Mouse (Mus musculus) stomach, embryonic 14.5 days (tissue): ENCODE results near the gene Arid5b. TPM values are rescaled to one million over a fixed set of nuclear protein-coding genes. Genes with fewer than 3 reads are reported as not detected.

Source experiments
- ATAC-seq: fragments of 200-750 bp; cut with Nextera tagmentation; 2 replicates; pipeline ENCODE4 v1.8.0; 2017; ENCODE audit warnings: low read depth, moderate TSS enrichment; ENCODE audit not compliant: insufficient number of reproducible peaks, insufficient read depth, low FRiP score
- H3K27ac ChIP-seq: fragments of 300-500 bp; sonication (generic); 2 replicates; pipeline ENCODE4 v1.5.1; 2014; ENCODE audit warnings: mild to moderate bottlenecking, low read length, moderate library complexity, mixed read lengths
- H3K27me3 ChIP-seq: fragments of 300-500 bp; sonication (generic); 2 replicates; pipeline ENCODE4 v1.6.1; 2014; ENCODE audit warnings: low read length, control low read depth, mixed read lengths; ENCODE audit not compliant: control insufficient read depth, insufficient read depth
- H3K36me3 ChIP-seq: fragments of 300-500 bp; sonication (generic); 2 replicates; pipeline ENCODE4 v1.6.1; 2014; ENCODE audit warnings: mild to moderate bottlenecking, control low read depth, low read length, moderate library complexity, mixed read lengths; ENCODE audit not compliant: control insufficient read depth, insufficient read depth
- H3K4me1 ChIP-seq: fragments of 300-500 bp; sonication (generic); 2 replicates; pipeline ENCODE4 v1.6.1; 2014; ENCODE audit warnings: low read length, control low read depth, mixed read lengths; ENCODE audit not compliant: control insufficient read depth, insufficient read depth
- H3K4me2 ChIP-seq: fragments of 300-500 bp; sonication (generic); replicated peaks from 2 replicates; pipeline ENCODE4 v1.6.1; 2014; ENCODE audit warnings: low read depth, low read length, control low read depth
- H3K4me3 ChIP-seq: fragments of 300-500 bp; sonication (generic); 2 replicates; pipeline ENCODE4 v1.5.1; 2014; ENCODE audit warnings: low read depth, low read length, control low read depth
- H3K9ac ChIP-seq: fragments of 300-500 bp; sonication (generic); replicated peaks from 2 replicates; pipeline ENCODE4 v1.6.1; 2014; ENCODE audit warnings: low read depth, mild to moderate bottlenecking, control low read depth, low read length, moderate library complexity, mixed read lengths
- H3K9me3 ChIP-seq: fragments of 300-500 bp; sonication (generic); 2 replicates; pipeline ENCODE4 v1.6.1; 2016; ENCODE audit warnings: low read depth, low read length, control low read depth; ENCODE audit not compliant: control insufficient read depth
- WGBS: fragments of 180-500 bp; shearing (Covaris S2); extraction: QIAGEN DNeasy Blood & Tissue Kit; methylation state at CpG from one replicate; pipeline ENCODE4 v1.1.7; 2014; 5-methylcytosine and 5-hydroxymethylcytosine counted together
- polyA plus RNA-seq: library from polyadenylated mRNA; unstranded; fragments of >200 nt; fragmentation: Nextera tagmentation; extraction: Ambion mirVana; gene quantifications from 2 replicates; pipeline ENCODE4 v1.2.1, GENCODE M21; 2014

Gene Arid5b
- polyA plus RNA-seq = 40.8 and 43.0 TPM in 2 replicates

- peak within 1 kb of the TSS; percentile 68 for H3K4me3 ChIP-seq
- no peaks in the 10 kb centered on the region for H3K9me3 ChIP-seq
- under 1% methylated on average over 24 of the region's 24 CpGs for WGBS
- ATAC-seq = no peak
- H3K4me1 ChIP-seq = peaks cover 19% of the 10 kb centered on the region
- peak within 1 kb of the TSS; percentile 94 for H3K27ac ChIP-seq
- peak within 1 kb of the TSS; percentile 63 for H3K9ac ChIP-seq
- H3K4me2 ChIP-seq = peak within 1 kb of the TSS; percentile 82
- H3K36me3 ChIP-seq = peaks cover 4% of the 10 kb centered on the region; the same call in 1 of the 2 replicates
- H3K27me3 ChIP-seq = no peaks in the 10 kb centered on the region
These were observed at the start of gene Arid5b for GRCm38 (mm10) chr10:68278632-68279361. TSS of gene Arid5b (minus strand) at chr10:68278740.

GRCm38 (mm10) chr10:68325378-68325777 is 46.8 kb upstream of the Arid5b start:
- Histone ChIP-seq H3K4me2 (no peak overlapping the region), H3K27me3 (no peaks in the 10 kb centered on the region), H3K4me3 (no peak overlapping the region), H3K4me1 (no peaks in the 10 kb centered on the region), H3K9me3 (no peaks in the 10 kb centered on the region), H3K9ac (no peak overlapping the region), H3K27ac (no peak overlapping the region), H3K36me3 (no peaks in the 10 kb centered on the region)
- 85% methylated on average over 6 of the region's 6 CpGs for WGBS
- no peak for ATAC-seq

GRCm38 (mm10) chr10:68324061-68324460 is 45.5 kb upstream of the Arid5b start:
- 87% methylated on average over 11 of the region's 11 CpGs for WGBS
- H3K36me3 ChIP-seq = no peaks in the 10 kb centered on the region
- no peak for ATAC-seq

GRCm38 (mm10) chr10:68323167-68323566 is 44.6 kb upstream of the Arid5b start:
- Histone ChIP-seq H3K27me3 (no peaks in the 10 kb centered on the region), H3K27ac (no peak overlapping the region), H3K9me3 (no peaks in the 10 kb centered on the region), H3K4me1 (0 out of 2 replicates have a peak, but pooled peaks cover 10% of the 10 kb centered on the region), H3K4me2 (no peak overlapping the region), H3K9ac (no peak overlapping the region), H3K4me3 (no peak overlapping the region), H3K36me3 (no peaks in the 10 kb centered on the region)
- 74% methylated on average over 3 of the region's 3 CpGs for WGBS
- ATAC-seq = no peak

More at GRCm38 (mm10) chr10:68324061-68324460, 45.5 kb upstream of the Arid5b start:
- no peaks in the 10 kb centered on the region for H3K9me3 ChIP-seq
- no peak overlapping the region for H3K4me3 ChIP-seq
- 0 out of 2 replicates have a peak, but pooled peaks cover 6% of the 10 kb centered on the region for H3K4me1 ChIP-seq
- H3K9ac ChIP-seq = no peak overlapping the region
- H3K27ac ChIP-seq = no peak overlapping the region
- H3K27me3 ChIP-seq = no peaks in the 10 kb centered on the region
- H3K4me2 ChIP-seq = no peak overlapping the region

- Histone ChIP-seq H3K36me3 (no peaks in the 10 kb centered on the region), H3K27ac (no peak overlapping the region), H3K9ac (no peak overlapping the region), H3K4me3 (no peak overlapping the region), H3K9me3 (no peaks in the 10 kb centered on the region), H3K27me3 (no peaks in the 10 kb centered on the region), H3K4me1 (0 out of 2 replicates have a peak, but pooled peaks cover 10% of the 10 kb centered on the region), H3K4me2 (no peak overlapping the region)
- 77% methylated on average over 4 of the region's 4 CpGs for WGBS
- ATAC-seq = no peak
These were observed 42.4 kb upstream of the Arid5b start for GRCm38 (mm10) chr10:68320986-68321385.

GRCm38 (mm10) chr10:68320496-68320895 is 42.0 kb upstream of the Arid5b start:
- no peak overlapping the region for H3K9ac ChIP-seq
- no peaks in the 10 kb centered on the region for H3K27me3 ChIP-seq
- H3K27ac ChIP-seq = no peak overlapping the region
- 0 out of 2 replicates have a peak, but pooled peaks cover 10% of the 10 kb centered on the region for H3K4me1 ChIP-seq
- no peaks in the 10 kb centered on the region for H3K9me3 ChIP-seq
- 94% methylated on average over 5 of the region's 5 CpGs for WGBS
- ATAC-seq = no peak
- no peaks in the 10 kb centered on the region for H3K36me3 ChIP-seq
- H3K4me3 ChIP-seq = no peak overlapping the region
- no peak overlapping the region for H3K4me2 ChIP-seq

- H3K4me3 ChIP-seq = no peak overlapping the region
- no peaks in the 10 kb centered on the region for H3K36me3 ChIP-seq
- 37% methylated on average over 6 of the region's 6 CpGs for WGBS
- H3K27me3 ChIP-seq = no peaks in the 10 kb centered on the region
- H3K27ac ChIP-seq = peak overlapping the region; percentile 40; the same call in 1 of the 2 replicates
- H3K4me2 ChIP-seq = no peak overlapping the region
- H3K4me1 ChIP-seq = 0 out of 2 replicates have a peak, but pooled peaks cover 10% of the 10 kb centered on the region
- no peak for ATAC-seq
- H3K9me3 ChIP-seq = no peaks in the 10 kb centered on the region
- no peak overlapping the region for H3K9ac ChIP-seq
These were observed 40.9 kb upstream of the Arid5b start for GRCm38 (mm10) chr10:68319438-68319837.

- 0 out of 2 replicates have a peak, but pooled peaks have one; percentile 18 for ATAC-seq
- no peak overlapping the region for H3K9ac ChIP-seq
These were observed 40.0 kb upstream of the Arid5b start for GRCm38 (mm10) chr10:68318438-68318979.

More at GRCm38 (mm10) chr10:68318438-68318979, 40.0 kb upstream of the Arid5b start:
- Histone ChIP-seq H3K4me2 (no peak overlapping the region), H3K4me3 (no peak overlapping the region), H3K27me3 (no peaks in the 10 kb centered on the region), H3K27ac (peak overlapping the region; percentile 40; the same call in 1 of the 2 replicates), H3K4me1 (0 out of 2 replicates have a peak, but pooled peaks cover 10% of the 10 kb centered on the region), H3K36me3 (no peaks in the 10 kb centered on the region), H3K9me3 (no peaks in the 10 kb centered on the region)
- 40% methylated on average over 6 of the region's 6 CpGs for WGBS
